Mouse (Mus musculus) ES-E14 (cell line): ENCODE results near the gene Igfbp7.

ENCODE experiments used
- CHD2 ChIP-seq: IDR thresholded peaks from 2 replicates; pipeline ENCODE4 v1.6.1; 2014; ENCODE audit warnings: mild to moderate bottlenecking, low read depth, low read length, inconsistent platforms
- HCFC1 ChIP-seq: IDR thresholded peaks from 2 replicates; pipeline ENCODE4 v1.6.1; 2012; ENCODE audit warnings: low read length, inconsistent platforms, borderline replicate concordance; ENCODE audit not compliant: insufficient read depth
- MAFK ChIP-seq: IDR thresholded peaks from 2 replicates; pipeline ENCODE4 v1.6.1; 2014; ENCODE audit warnings: mild to moderate bottlenecking, low read depth, low read length, inconsistent platforms; ENCODE audit not compliant: insufficient read depth
- ZC3H11A ChIP-seq: IDR thresholded peaks from 2 replicates; pipeline ENCODE4 v1.6.1; 2012; ENCODE audit warnings: low read depth, mild to moderate bottlenecking, inconsistent platforms, low read length, borderline replicate concordance
- ZNF384 ChIP-seq: IDR thresholded peaks from 2 replicates; pipeline ENCODE4 v1.6.1; 2012; ENCODE audit warnings: low read depth, low read length, inconsistent platforms

DNA sequence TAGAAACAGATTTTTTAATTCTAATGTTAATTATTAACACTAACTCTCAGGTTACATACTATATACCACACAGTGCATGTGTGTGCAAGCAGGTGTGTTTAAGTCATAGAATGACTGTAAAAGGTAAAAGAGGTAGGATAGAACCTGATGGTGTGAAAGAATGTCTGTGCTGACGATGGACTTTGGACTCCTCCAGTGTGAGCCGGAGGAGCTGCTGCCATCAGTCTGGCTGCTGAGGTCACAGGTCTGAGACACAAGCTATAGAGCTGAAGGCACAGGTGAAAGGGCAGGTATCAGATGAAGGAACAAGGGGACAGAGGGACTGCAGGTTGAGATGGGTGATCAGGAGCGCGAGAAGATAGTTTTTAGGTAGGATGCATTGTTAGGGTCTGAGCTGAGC, 37.6 kb upstream of the Igfbp7 start:
- no peak for TF ChIP-seq ZNF384
- no peak for TF ChIP-seq HCFC1
- TF ChIP-seq MAFK, result no peak
- TF ChIP-seq ZC3H11A, result no peak
- TF ChIP-seq CHD2, result no peak
